Mouse (Mus musculus): ENCODE measurements around the gene Ddr2. TPM values are rescaled to one million over a fixed set of nuclear protein-coding genes. Genes with fewer than 3 reads are reported as not detected.

Ddr2 gene
- total RNA-seq, 1 experiment, result 6.8 TPM

DNA sequence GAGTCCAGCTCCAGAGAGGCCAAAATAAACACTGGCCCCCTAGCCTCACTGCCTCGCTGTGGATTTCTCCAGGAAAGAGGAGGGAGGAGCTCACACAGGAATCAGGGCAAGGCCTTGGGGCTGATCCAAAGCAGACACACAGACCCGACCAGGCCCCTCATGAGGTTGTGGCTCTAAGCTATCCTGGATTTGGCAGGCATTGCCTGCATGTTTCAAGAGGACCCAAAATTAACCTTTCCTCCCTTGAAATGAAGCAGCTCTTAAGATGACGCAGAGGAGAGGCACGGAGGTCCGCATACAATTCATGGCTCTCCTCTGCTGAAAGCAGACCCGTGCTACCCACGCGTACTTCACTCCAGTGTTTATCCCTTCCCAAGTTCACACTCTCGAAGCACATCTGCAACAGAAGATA is 46.5 kb downstream of the Ddr2 start:
- Histone ChIP-seq H3K4me3 (ENCODE audit: insufficient read depth in 1 of 2, low read depth in 1 of 2, low read length in 2 of 2, poor library complexity in 1 of 2, severe bottlenecking in 1 of 2) (no peak overlapping the region), H3K36me3 (ENCODE audit: control insufficient read depth, insufficient read depth, low read length, poor library complexity, severe bottlenecking) (no peaks in the 10 kb centered on the region), H3K9ac (ENCODE audit: insufficient read depth, low read depth, low read length, poor library complexity, severe bottlenecking) (no peak overlapping the region), H3K9me3 (ENCODE audit: control insufficient read depth, insufficient read depth, low read depth, low read length) (no peaks in the 10 kb centered on the region), H3K27ac (ENCODE audit: insufficient read depth, low read depth, low read length, poor library complexity, severe bottlenecking) (no peak overlapping the region), H3K4me1 (ENCODE audit: control insufficient read depth in 2 of 2, insufficient read depth in 2 of 2, low read length in 2 of 2, poor library complexity in 1 of 2) (no peaks in the 10 kb centered on the region)
- in situ Hi-C loops (cut with MboI; ENCODE audit: low sequenced_read_pairs in 2 of 2, unreplicated experiment in 2 of 2), result no loop called here
- DNase-seq (ENCODE audit: low read depth, low spot score), result no peak
- TF ChIP-seq MAFK (IDR thresholded peaks at IDR 0.05; ENCODE audit: insufficient read depth, low read depth, low read length) (no peak), CHD2 (IDR thresholded peaks at IDR 0.05; ENCODE audit: low read depth, low read length) (no peak), HCFC1 (IDR thresholded peaks at IDR 0.05; ENCODE audit: borderline replicate concordance, insufficient read depth, low read length) (no peak), ZNF384 (IDR thresholded peaks at IDR 0.05; ENCODE audit: low read depth, low read length) (no peak), ZC3H11A (IDR thresholded peaks at IDR 0.05; ENCODE audit: borderline replicate concordance, low read depth, low read length) (no peak)

- in situ Hi-C loops (cut with MboI; ENCODE audit: low sequenced_read_pairs in 2 of 2, unreplicated experiment in 2 of 2), result no loop called here
- Histone ChIP-seq H3K36me3 (ENCODE audit: control insufficient read depth, insufficient read depth, low read length, poor library complexity, severe bottlenecking) (no peaks in the 10 kb centered on the region), H3K27ac (ENCODE audit: insufficient read depth, low read depth, low read length, poor library complexity, severe bottlenecking) (no peak overlapping the region), H3K9ac (ENCODE audit: insufficient read depth, low read depth, low read length, poor library complexity, severe bottlenecking) (no peak overlapping the region), H3K4me3 (ENCODE audit: insufficient read depth in 1 of 2, low read depth in 1 of 2, low read length in 2 of 2, poor library complexity in 1 of 2, severe bottlenecking in 1 of 2) (no peak overlapping the region), H3K4me1 (ENCODE audit: control insufficient read depth in 2 of 2, insufficient read depth in 2 of 2, low read length in 2 of 2, poor library complexity in 1 of 2) (no peaks in the 10 kb centered on the region), H3K9me3 (ENCODE audit: control insufficient read depth, insufficient read depth, low read depth, low read length) (no peaks in the 10 kb centered on the region)
- no peak for DNase-seq (ENCODE audit: low read depth, low spot score)
- no peak for TF ChIP-seq CHD2 (IDR thresholded peaks at IDR 0.05; ENCODE audit: low read depth, low read length)
- no peak for TF ChIP-seq HCFC1 (IDR thresholded peaks at IDR 0.05; ENCODE audit: borderline replicate concordance, insufficient read depth, low read length)
- no peak for TF ChIP-seq MAFK (IDR thresholded peaks at IDR 0.05; ENCODE audit: insufficient read depth, low read depth, low read length)
- no peak for TF ChIP-seq ZNF384 (IDR thresholded peaks at IDR 0.05; ENCODE audit: low read depth, low read length)
- no peak for TF ChIP-seq ZC3H11A (IDR thresholded peaks at IDR 0.05; ENCODE audit: borderline replicate concordance, low read depth, low read length)
Observed at GRCm38 (mm10) chr1:170060214-170060613, 50.3 kb downstream of the Ddr2 start.

DNA sequence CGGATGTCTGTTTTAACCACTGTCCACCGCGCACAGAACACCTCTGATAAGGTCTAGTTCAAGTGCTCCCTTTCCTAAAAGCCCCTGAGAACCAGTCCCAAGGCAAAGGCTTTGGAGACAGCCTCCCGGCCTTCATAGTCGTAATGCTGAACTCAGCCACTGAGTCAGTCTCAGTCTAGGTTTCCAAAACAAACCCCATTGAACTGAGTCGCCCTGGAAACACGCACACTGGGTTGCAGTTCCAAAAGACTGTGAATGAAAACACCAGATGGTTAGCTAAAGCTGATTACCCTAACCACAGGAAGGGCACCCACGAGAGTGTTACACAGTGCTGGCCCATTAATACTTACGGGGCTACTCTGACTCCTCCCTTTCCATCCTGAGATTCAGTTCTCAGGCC is 51.2 kb downstream of the Ddr2 start:
- Histone ChIP-seq H3K27ac (ENCODE audit: insufficient read depth, low read depth, low read length, poor library complexity, severe bottlenecking) (no peak overlapping the region), H3K4me3 (ENCODE audit: insufficient read depth in 1 of 2, low read depth in 1 of 2, low read length in 2 of 2, poor library complexity in 1 of 2, severe bottlenecking in 1 of 2) (no peak overlapping the region), H3K4me1 (ENCODE audit: control insufficient read depth in 2 of 2, insufficient read depth in 2 of 2, low read length in 2 of 2, poor library complexity in 1 of 2) (no peaks in the 10 kb centered on the region), H3K36me3 (ENCODE audit: control insufficient read depth, insufficient read depth, low read length, poor library complexity, severe bottlenecking) (no peaks in the 10 kb centered on the region), H3K9me3 (ENCODE audit: control insufficient read depth, insufficient read depth, low read depth, low read length) (no peaks in the 10 kb centered on the region), H3K9ac (ENCODE audit: insufficient read depth, low read depth, low read length, poor library complexity, severe bottlenecking) (no peak overlapping the region)
- no peak for DNase-seq (ENCODE audit: low read depth, low spot score)
- no peak for TF ChIP-seq ZNF384 (IDR thresholded peaks at IDR 0.05; ENCODE audit: low read depth, low read length)
- no peak for TF ChIP-seq HCFC1 (IDR thresholded peaks at IDR 0.05; ENCODE audit: borderline replicate concordance, insufficient read depth, low read length)
- TF ChIP-seq ZC3H11A (IDR thresholded peaks at IDR 0.05; ENCODE audit: borderline replicate concordance, low read depth, low read length), result no peak
- in situ Hi-C loops (cut with MboI; ENCODE audit: low sequenced_read_pairs in 2 of 2, unreplicated experiment in 2 of 2), result no loop called here

- no peaks in the 10 kb centered on the region for H3K4me1 ChIP-seq (ENCODE audit: control insufficient read depth in 2 of 2, insufficient read depth in 2 of 2, low read length in 2 of 2, poor library complexity in 1 of 2)
- DNase-seq (ENCODE audit: low read depth, low spot score), result no peak
- in situ Hi-C loops (cut with MboI; ENCODE audit: low sequenced_read_pairs in 2 of 2, unreplicated experiment in 2 of 2), result no loop called here
Observed at GRCm38 (mm10) chr1:170058051-170058450, 52.5 kb downstream of the Ddr2 start.

DNA sequence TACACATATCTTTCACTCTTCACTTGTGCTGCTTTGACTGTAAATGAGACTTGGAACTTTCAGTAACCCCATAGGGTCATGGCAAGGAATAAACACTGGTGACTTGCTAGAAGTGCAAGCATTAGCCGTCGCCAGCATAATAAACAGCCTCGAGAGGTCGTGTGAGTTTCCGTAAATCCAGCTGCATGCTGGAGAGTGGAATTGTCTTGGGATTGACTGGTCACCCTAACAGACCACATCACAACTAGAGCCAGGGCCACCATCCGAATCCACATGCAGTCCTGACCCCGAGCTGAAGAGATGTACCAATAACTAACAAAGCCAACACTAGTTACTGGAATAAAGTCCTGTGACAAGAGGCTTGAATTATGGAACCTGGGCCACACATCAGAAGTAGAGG is 53.0 kb downstream of the Ddr2 start:
- no peak overlapping the region for H3K4me3 ChIP-seq (ENCODE audit: insufficient read depth in 1 of 2, low read depth in 1 of 2, low read length in 2 of 2, poor library complexity in 1 of 2, severe bottlenecking in 1 of 2)
- no peak for TF ChIP-seq CHD2 (IDR thresholded peaks at IDR 0.05; ENCODE audit: low read depth, low read length)
- no peak for TF ChIP-seq ZC3H11A (IDR thresholded peaks at IDR 0.05; ENCODE audit: borderline replicate concordance, low read depth, low read length)
- TF ChIP-seq MAFK (IDR thresholded peaks at IDR 0.05; ENCODE audit: insufficient read depth, low read depth, low read length), result no peak
- no peak for TF ChIP-seq ZNF384 (IDR thresholded peaks at IDR 0.05; ENCODE audit: low read depth, low read length)
- TF ChIP-seq HCFC1 (IDR thresholded peaks at IDR 0.05; ENCODE audit: borderline replicate concordance, insufficient read depth, low read length), result no peak
- no peak overlapping the region for H3K9ac ChIP-seq (ENCODE audit: insufficient read depth, low read depth, low read length, poor library complexity, severe bottlenecking)
- H3K36me3 ChIP-seq (ENCODE audit: control insufficient read depth, insufficient read depth, low read length, poor library complexity, severe bottlenecking), result no peaks in the 10 kb centered on the region
- in situ Hi-C loops (cut with MboI; ENCODE audit: low sequenced_read_pairs in 2 of 2, unreplicated experiment in 2 of 2), result no loop called here
- H3K27ac ChIP-seq (ENCODE audit: insufficient read depth, low read depth, low read length, poor library complexity, severe bottlenecking), result no peak overlapping the region
- no peaks in the 10 kb centered on the region for H3K4me1 ChIP-seq (ENCODE audit: control insufficient read depth in 2 of 2, insufficient read depth in 2 of 2, low read length in 2 of 2, poor library complexity in 1 of 2)
- DNase-seq (ENCODE audit: low read depth, low spot score), result no peak
- no peaks in the 10 kb centered on the region for H3K9me3 ChIP-seq (ENCODE audit: control insufficient read depth, insufficient read depth, low read depth, low read length)

More at GRCm38 (mm10) chr1:170058051-170058450, 52.5 kb downstream of the Ddr2 start:
- Histone ChIP-seq H3K27ac (ENCODE audit: insufficient read depth, low read depth, low read length, poor library complexity, severe bottlenecking) (no peak overlapping the region), H3K9me3 (ENCODE audit: control insufficient read depth, insufficient read depth, low read depth, low read length) (no peaks in the 10 kb centered on the region), H3K4me3 (ENCODE audit: insufficient read depth in 1 of 2, low read depth in 1 of 2, low read length in 2 of 2, poor library complexity in 1 of 2, severe bottlenecking in 1 of 2) (no peak overlapping the region), H3K9ac (ENCODE audit: insufficient read depth, low read depth, low read length, poor library complexity, severe bottlenecking) (no peak overlapping the region), H3K36me3 (ENCODE audit: control insufficient read depth, insufficient read depth, low read length, poor library complexity, severe bottlenecking) (no peaks in the 10 kb centered on the region)
- TF ChIP-seq ZNF384 (IDR thresholded peaks at IDR 0.05; ENCODE audit: low read depth, low read length) (no peak), CHD2 (IDR thresholded peaks at IDR 0.05; ENCODE audit: low read depth, low read length) (no peak), MAFK (IDR thresholded peaks at IDR 0.05; ENCODE audit: insufficient read depth, low read depth, low read length) (no peak)
